Mouse (Mus musculus): ENCODE data around the gene AC134908.4. TPM values are rescaled to one million over a fixed set of nuclear protein-coding genes. Genes with fewer than 3 reads are reported as not detected.

Gene AC134908.4
- polyA plus RNA-seq, 1 experiment from 2014 or later, result 0.29 TPM

- no peaks in the 10 kb centered on the region for H3K27me3 ChIP-seq (ENCODE audit: control insufficient read depth, insufficient read depth, low read length)
- no peaks in the 10 kb centered on the region for H3K36me3 ChIP-seq (ENCODE audit: control insufficient read depth, insufficient read depth, low read length)
- H3K4me1 ChIP-seq (ENCODE audit: control insufficient read depth, insufficient read depth, low read length), result peaks cover 3% of the 10 kb centered on the region; the same call in 1 of the 2 replicates
- ATAC-seq (ENCODE audit: insufficient number of reproducible peaks, low FRiP score, low TSS enrichment, low read depth) (no peak), DNase-seq (ENCODE audit: low spot score) (no peak)
- 31% methylated on average over 3 of the region's 3 CpGs for WGBS
- H3K4me3 ChIP-seq (ENCODE audit: low read depth, low read length), result no peak overlapping the region
- H3K9me3 ChIP-seq (ENCODE audit: control insufficient read depth, low read length), result no peaks in the 10 kb centered on the region
- H3K4me2 ChIP-seq (ENCODE audit: low read depth, severe bottlenecking), result no peak overlapping the region
- no peak overlapping the region for H3K27ac ChIP-seq (replicated peaks; ENCODE audit: low read depth, low read length)
- H3K9ac ChIP-seq (ENCODE audit: low read length), result no peak overlapping the region
Observed at GRCm38 (mm10) chr17:25762591-25762990, 32.9 kb downstream of the AC134908.4 start.

- peaks cover 3% of the 10 kb centered on the region; the same call in 1 of the 2 replicates for H3K4me1 ChIP-seq (ENCODE audit: control insufficient read depth, insufficient read depth, low read length)
- H3K27me3 ChIP-seq (ENCODE audit: control insufficient read depth, insufficient read depth, low read length), result no peaks in the 10 kb centered on the region
- no peak overlapping the region for H3K27ac ChIP-seq (replicated peaks; ENCODE audit: low read depth, low read length)
- DNase-seq (ENCODE audit: low spot score) (no peak), ATAC-seq (ENCODE audit: insufficient number of reproducible peaks, low FRiP score, low TSS enrichment, low read depth) (no peak)
- no peak overlapping the region for H3K4me3 ChIP-seq (ENCODE audit: low read depth, low read length)
- 67% methylated on average over 4 of the region's 4 CpGs for WGBS
- H3K36me3 ChIP-seq (ENCODE audit: control insufficient read depth, insufficient read depth, low read length), result no peaks in the 10 kb centered on the region
- no peak overlapping the region for H3K4me2 ChIP-seq (ENCODE audit: low read depth, severe bottlenecking)
- no peaks in the 10 kb centered on the region for H3K9me3 ChIP-seq (ENCODE audit: control insufficient read depth, low read length)
- H3K9ac ChIP-seq (ENCODE audit: low read length), result no peak overlapping the region
Observed at GRCm38 (mm10) chr17:25761561-25761970, 33.9 kb downstream of the AC134908.4 start.

DNA sequence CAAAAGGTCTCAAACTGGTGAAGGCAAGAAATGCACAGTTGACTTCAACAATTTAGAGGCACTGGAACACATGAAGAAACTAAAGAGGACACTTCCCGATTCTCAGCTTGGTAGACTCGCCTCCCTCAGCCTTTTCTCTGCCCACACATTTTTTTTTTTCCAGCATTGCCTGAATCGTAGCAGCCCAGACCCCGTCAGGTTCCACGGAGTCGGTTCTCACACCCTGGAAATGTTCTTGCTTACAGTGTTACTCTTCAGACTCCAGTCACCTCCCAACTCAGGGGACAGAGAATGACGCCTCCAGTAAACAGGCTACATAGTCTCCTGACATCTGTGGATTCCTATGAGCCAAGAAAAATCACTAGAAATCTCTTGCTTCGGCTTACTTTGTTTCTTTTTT is 35.3 kb downstream of the AC134908.4 start:
- Histone ChIP-seq H3K9me3 (ENCODE audit: control insufficient read depth, low read length) (no peaks in the 10 kb centered on the region), H3K4me2 (ENCODE audit: low read depth, severe bottlenecking) (no peak overlapping the region), H3K27me3 (ENCODE audit: control insufficient read depth, insufficient read depth, low read length) (no peaks in the 10 kb centered on the region), H3K4me1 (ENCODE audit: control insufficient read depth, insufficient read depth, low read length) (peaks cover 4% of the 10 kb centered on the region; the same call in 1 of the 2 replicates), H3K27ac (replicated peaks; ENCODE audit: low read depth, low read length) (no peak overlapping the region), H3K36me3 (ENCODE audit: control insufficient read depth, insufficient read depth, low read length) (no peaks in the 10 kb centered on the region), H3K9ac (ENCODE audit: low read length) (no peak overlapping the region), H3K4me3 (ENCODE audit: low read depth, low read length) (no peak overlapping the region)
- no peak for ATAC-seq (ENCODE audit: insufficient number of reproducible peaks, low FRiP score, low TSS enrichment, low read depth)
- DNase-seq (ENCODE audit: low spot score), result no peak
- 79% methylated on average over 8 of the region's 8 CpGs for WGBS

GRCm38 (mm10) chr17:25757691-25758090 is 37.8 kb downstream of the AC134908.4 start:
- Histone ChIP-seq H3K4me1 (ENCODE audit: control insufficient read depth, insufficient read depth, low read length) (peaks cover 4% of the 10 kb centered on the region; the same call in 1 of the 2 replicates), H3K4me3 (ENCODE audit: low read depth, low read length) (no peak overlapping the region), H3K27ac (replicated peaks; ENCODE audit: low read depth, low read length) (no peak overlapping the region), H3K9ac (ENCODE audit: low read length) (no peak overlapping the region), H3K9me3 (ENCODE audit: control insufficient read depth, low read length) (no peaks in the 10 kb centered on the region), H3K27me3 (ENCODE audit: control insufficient read depth, insufficient read depth, low read length) (no peaks in the 10 kb centered on the region), H3K4me2 (ENCODE audit: low read depth, severe bottlenecking) (no peak overlapping the region), H3K36me3 (ENCODE audit: control insufficient read depth, insufficient read depth, low read length) (no peaks in the 10 kb centered on the region)
- ATAC-seq (ENCODE audit: insufficient number of reproducible peaks, low FRiP score, low TSS enrichment, low read depth) (no peak), DNase-seq (ENCODE audit: low spot score) (no peak)
- WGBS, result 78% methylated on average over 3 of the region's 3 CpGs

- Histone ChIP-seq H3K36me3 (ENCODE audit: control insufficient read depth, insufficient read depth, low read length) (no peaks in the 10 kb centered on the region), H3K27ac (replicated peaks; ENCODE audit: low read depth, low read length) (no peak overlapping the region), H3K4me1 (ENCODE audit: control insufficient read depth, insufficient read depth, low read length) (peaks cover 4% of the 10 kb centered on the region; the same call in 1 of the 2 replicates), H3K9ac (ENCODE audit: low read length) (no peak overlapping the region; the same call in 1 of the 2 replicates), H3K4me2 (ENCODE audit: low read depth, severe bottlenecking) (no peak overlapping the region), H3K4me3 (ENCODE audit: low read depth, low read length) (no peak overlapping the region), H3K9me3 (ENCODE audit: control insufficient read depth, low read length) (no peaks in the 10 kb centered on the region), H3K27me3 (ENCODE audit: control insufficient read depth, insufficient read depth, low read length) (no peaks in the 10 kb centered on the region)
- ATAC-seq (ENCODE audit: insufficient number of reproducible peaks, low FRiP score, low TSS enrichment, low read depth), result no peak
- WGBS, result 79% methylated on average over 9 of the region's 9 CpGs
- no peak for DNase-seq (ENCODE audit: low spot score)
Observed at GRCm38 (mm10) chr17:25756378-25757242, 38.8 kb downstream of the AC134908.4 start.

GRCm38 (mm10) chr17:25755627-25756377 is 39.7 kb downstream of the AC134908.4 start:
- ATAC-seq (ENCODE audit: insufficient number of reproducible peaks, low FRiP score, low TSS enrichment, low read depth) (no peak), DNase-seq (ENCODE audit: low spot score) (no peak)
- Histone ChIP-seq H3K36me3 (ENCODE audit: control insufficient read depth, insufficient read depth, low read length) (no peaks in the 10 kb centered on the region), H3K4me2 (ENCODE audit: low read depth, severe bottlenecking) (no peak overlapping the region), H3K9me3 (ENCODE audit: control insufficient read depth, low read length) (no peaks in the 10 kb centered on the region), H3K4me1 (ENCODE audit: control insufficient read depth, insufficient read depth, low read length) (peaks cover 4% of the 10 kb centered on the region; the same call in 1 of the 2 replicates), H3K27me3 (ENCODE audit: control insufficient read depth, insufficient read depth, low read length) (no peaks in the 10 kb centered on the region), H3K4me3 (ENCODE audit: low read depth, low read length) (no peak overlapping the region), H3K9ac (ENCODE audit: low read length) (no peak overlapping the region), H3K27ac (replicated peaks; ENCODE audit: low read depth, low read length) (no peak overlapping the region)
- 44% methylated on average over 4 of the region's 4 CpGs for WGBS

GRCm38 (mm10) chr17:25755086-25755485 is 40.4 kb downstream of the AC134908.4 start:
- Histone ChIP-seq H3K4me2 (ENCODE audit: low read depth, severe bottlenecking) (no peak overlapping the region), H3K4me1 (ENCODE audit: control insufficient read depth, insufficient read depth, low read length) (peaks cover 4% of the 10 kb centered on the region; the same call in 1 of the 2 replicates), H3K9ac (ENCODE audit: low read length) (no peak overlapping the region), H3K36me3 (ENCODE audit: control insufficient read depth, insufficient read depth, low read length) (no peaks in the 10 kb centered on the region), H3K27ac (replicated peaks; ENCODE audit: low read depth, low read length) (no peak overlapping the region), H3K9me3 (ENCODE audit: control insufficient read depth, low read length) (no peaks in the 10 kb centered on the region), H3K4me3 (ENCODE audit: low read depth, low read length) (no peak overlapping the region), H3K27me3 (ENCODE audit: control insufficient read depth, insufficient read depth, low read length) (no peaks in the 10 kb centered on the region)
- WGBS, result 75% methylated on average over 4 of the region's 4 CpGs
- ATAC-seq (ENCODE audit: insufficient number of reproducible peaks, low FRiP score, low TSS enrichment, low read depth) (no peak), DNase-seq (ENCODE audit: low spot score) (no peak)

DNA sequence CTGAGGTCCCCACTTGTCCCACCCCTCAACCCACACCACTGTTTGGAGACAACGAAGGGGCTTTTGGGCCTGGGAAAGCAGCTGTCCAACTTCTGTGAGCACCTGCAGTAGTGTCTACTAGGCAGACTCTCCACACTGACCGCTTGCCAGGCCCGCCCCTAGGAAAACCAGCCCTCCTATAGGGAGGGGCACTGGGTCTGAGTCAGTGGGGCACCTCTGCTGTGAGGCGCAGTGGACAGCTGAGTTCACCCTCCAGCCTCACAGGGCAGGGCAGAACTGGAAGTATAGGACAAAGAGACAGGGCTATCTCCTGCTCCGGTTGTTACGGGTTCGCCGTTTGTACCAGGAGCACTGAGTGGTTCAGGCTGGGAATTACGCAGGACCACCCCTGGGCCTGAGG is 41.2 kb downstream of the AC134908.4 start, which contains the start of gene Msln:
TSS of gene Msln (minus strand) at position 138 of the 400 bp plus-strand sequence.
- Histone ChIP-seq H3K9me3 (ENCODE audit: control insufficient read depth, low read length) (no peaks in the 10 kb centered on the region), H3K9ac (ENCODE audit: low read length) (no peak within 1 kb of the TSS), H3K36me3 (ENCODE audit: control insufficient read depth, insufficient read depth, low read length) (no peaks in the 10 kb centered on the region), H3K4me2 (ENCODE audit: low read depth, severe bottlenecking) (no peak within 1 kb of the TSS), H3K27ac (replicated peaks; ENCODE audit: low read depth, low read length) (no peak within 1 kb of the TSS), H3K27me3 (ENCODE audit: control insufficient read depth, insufficient read depth, low read length) (no peaks in the 10 kb centered on the region), H3K4me3 (ENCODE audit: low read depth, low read length) (no peak within 1 kb of the TSS), H3K4me1 (ENCODE audit: control insufficient read depth, insufficient read depth, low read length) (peaks cover 4% of the 10 kb centered on the region; the same call in 1 of the 2 replicates)
- 84% methylated on average over 9 of the region's 9 CpGs for WGBS
- DNase-seq (ENCODE audit: low spot score) (no peak), ATAC-seq (ENCODE audit: insufficient number of reproducible peaks, low FRiP score, low TSS enrichment, low read depth) (no peak)

Measured in limb, embryonic 11.5 days (tissue).